Mouse (Mus musculus): ENCODE results near the gene Gm10057. TPM values are rescaled to one million over a fixed set of nuclear protein-coding genes. Genes with fewer than 3 reads are reported as not detected.
"Not testable (repeated sequence)": the region's sequence is repeated elsewhere in the genome, so short reads cannot be mapped to it uniquely, and the experiment has no call there.

Gene Gm10057
- not detected in 2 replicates for polyA plus RNA-seq (2015; fragmentation: Nextera tagmentation; extraction: Ambion mirVana)

DNA sequence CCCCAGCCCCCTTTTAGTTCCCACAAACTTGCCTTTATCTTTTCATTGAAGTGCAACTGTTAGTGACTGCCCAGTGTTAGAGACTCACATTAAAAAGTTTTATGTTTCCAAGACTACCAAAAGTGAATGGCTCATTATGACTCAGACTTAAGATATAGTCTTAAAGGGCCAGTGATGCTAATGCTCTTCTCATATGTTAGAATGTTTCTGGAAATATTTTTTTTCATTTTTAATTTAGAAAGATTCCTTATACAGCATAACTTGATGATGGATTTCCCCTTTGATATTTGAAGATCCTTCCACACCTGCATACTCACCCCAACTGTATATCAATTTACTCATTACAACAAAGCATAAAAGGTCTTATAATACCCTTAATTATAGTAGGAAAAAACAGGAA, at the start of gene Gm10057:
TSS of gene Gm10057 (minus strand) at position 101 of the 400 bp plus-strand sequence.
- not testable (repeated sequence) for H3K4me1 ChIP-seq; ATAC-seq; H3K9me3 ChIP-seq (replicated peaks); H3K27me3 ChIP-seq; H3K4me3 ChIP-seq; H3K36me3 ChIP-seq (ENCODE audit: poor library complexity, severe bottlenecking); H3K9ac ChIP-seq; H3K4me2 ChIP-seq; H3K27ac ChIP-seq

DNA sequence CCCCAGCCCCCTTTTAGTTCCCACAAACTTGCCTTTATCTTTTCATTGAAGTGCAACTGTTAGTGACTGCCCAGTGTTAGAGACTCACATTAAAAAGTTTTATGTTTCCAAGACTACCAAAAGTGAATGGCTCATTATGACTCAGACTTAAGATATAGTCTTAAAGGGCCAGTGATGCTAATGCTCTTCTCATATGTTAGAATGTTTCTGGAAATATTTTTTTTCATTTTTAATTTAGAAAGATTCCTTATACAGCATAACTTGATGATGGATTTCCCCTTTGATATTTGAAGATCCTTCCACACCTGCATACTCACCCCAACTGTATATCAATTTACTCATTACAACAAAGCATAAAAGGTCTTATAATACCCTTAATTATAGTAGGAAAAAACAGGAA, 21.1 kb downstream of the Gm10057 start, which contains the start of gene 4921511M17Rik:
TSS of gene 4921511M17Rik (minus strand) at position 101 of the 400 bp plus-strand sequence.
- not testable (repeated sequence) for H3K27ac ChIP-seq; H3K4me3 ChIP-seq; H3K4me1 ChIP-seq; H3K27me3 ChIP-seq; H3K9ac ChIP-seq; H3K9me3 ChIP-seq (replicated peaks); H3K4me2 ChIP-seq; ATAC-seq; H3K36me3 ChIP-seq (ENCODE audit: poor library complexity, severe bottlenecking)

DNA sequence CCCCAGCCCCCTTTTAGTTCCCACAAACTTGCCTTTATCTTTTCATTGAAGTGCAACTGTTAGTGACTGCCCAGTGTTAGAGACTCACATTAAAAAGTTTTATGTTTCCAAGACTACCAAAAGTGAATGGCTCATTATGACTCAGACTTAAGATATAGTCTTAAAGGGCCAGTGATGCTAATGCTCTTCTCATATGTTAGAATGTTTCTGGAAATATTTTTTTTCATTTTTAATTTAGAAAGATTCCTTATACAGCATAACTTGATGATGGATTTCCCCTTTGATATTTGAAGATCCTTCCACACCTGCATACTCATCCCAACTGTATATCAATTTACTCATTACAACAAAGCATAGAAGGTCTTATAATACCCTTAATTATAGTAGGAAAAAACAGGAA, 42.3 kb downstream of the Gm10057 start, which contains the start of gene Samt1:
TSS of gene Samt1 (minus strand) at position 101 of the 400 bp plus-strand sequence.
- not testable (repeated sequence) for H3K27ac ChIP-seq

More for the DNA sequence above, 42.3 kb downstream of the Gm10057 start, which contains the start of gene Samt1:
- not testable (repeated sequence) for H3K4me1 ChIP-seq; H3K4me2 ChIP-seq; ATAC-seq; H3K27me3 ChIP-seq; H3K36me3 ChIP-seq (ENCODE audit: poor library complexity, severe bottlenecking); H3K9me3 ChIP-seq (replicated peaks); H3K4me3 ChIP-seq; H3K9ac ChIP-seq

Other genes starting within 250 kb of the Gm10057 start
- 16.2 and 18.7 TPM in 2 replicates for gene Spin2c, start 222.8 kb downstream of the Gm10057 start, polyA plus RNA-seq (2015; fragmentation: Nextera tagmentation; extraction: Ambion mirVana)
- gene Samt1, start 42.4 kb downstream of the Gm10057 start, polyA plus RNA-seq (2015; fragmentation: Nextera tagmentation; extraction: Ambion mirVana) = not detected in 2 replicates
- gene 4921511M17Rik, start 21.2 kb downstream of the Gm10057 start, polyA plus RNA-seq (2015; fragmentation: Nextera tagmentation; extraction: Ambion mirVana) = not detected in 2 replicates
- not detected in 2 replicates for gene Gm15140, start 65.6 kb upstream of the Gm10057 start, polyA plus RNA-seq (2015; fragmentation: Nextera tagmentation; extraction: Ambion mirVana)